Mouse (Mus musculus) urinary bladder, adult 2 months (tissue): Measurements from ENCODE around the gene Olfr1250. TPM values are rescaled to one million over a fixed set of nuclear protein-coding genes. Genes with fewer than 3 reads are reported as not detected.
"Not testable (repeated sequence)": the region's sequence is repeated elsewhere in the genome, so short reads cannot be mapped to it uniquely, and the experiment has no call there.

Experiments
- DNase-seq: peaks from one replicate; pipeline ENCODE4 v3.0.0; 2022; ENCODE audit warnings: low spot score
- polyA plus RNA-seq: library from polyadenylated mRNA; depleted of rRNA; stranded (reverse); fragments of >200 nt; gene quantifications from 2 replicates; pipeline ENCODE4 v1.2.3, GENCODE M21; 2012; rRNA removed

Olfr1250 gene
- polyA plus RNA-seq = not detected in 2 replicates

DNA sequence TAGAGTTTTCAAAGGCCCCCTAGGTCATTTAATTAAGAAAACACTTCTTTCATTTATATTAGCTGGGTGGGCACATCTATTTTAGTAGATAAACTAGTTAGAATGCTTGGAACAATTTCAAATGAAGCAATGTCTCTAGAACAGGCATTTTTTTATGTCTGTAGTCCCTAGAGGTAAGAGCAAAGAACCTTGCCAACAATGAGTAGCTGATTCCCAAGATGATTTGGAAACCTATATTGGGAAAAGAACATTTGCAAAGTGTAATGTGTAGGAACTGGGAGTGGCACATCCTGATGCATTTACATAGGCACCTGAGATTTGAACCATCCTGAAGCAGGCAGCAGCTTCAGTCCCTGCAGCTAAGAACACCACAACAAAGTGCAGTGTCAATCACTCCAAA, at the start of gene Olfr1250:
Olfr1250 (minus strand) TSS at position 101 of the 400 bp plus-strand sequence.
- DNase-seq = no peak

DNA sequence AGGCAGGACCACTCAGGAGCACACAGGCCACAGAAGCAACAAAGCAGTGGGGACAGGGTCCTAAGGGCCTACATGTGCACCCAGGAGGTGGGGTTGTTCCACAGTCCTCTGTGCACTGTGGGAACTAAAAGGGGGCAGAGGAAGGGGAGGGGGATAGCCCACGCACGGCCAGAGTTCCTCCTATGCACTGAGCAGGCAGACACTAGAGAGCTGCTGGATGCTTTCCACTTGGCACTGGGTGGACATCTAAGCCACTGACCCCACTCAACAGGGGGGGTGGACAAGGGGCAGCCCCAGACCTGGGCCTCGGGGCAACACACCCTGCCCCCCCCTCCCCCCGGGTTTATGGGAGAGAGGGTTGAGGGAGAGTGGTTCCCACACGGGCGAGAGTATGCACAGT, 30.7 kb upstream of the Olfr1250 start:
- DNase-seq = no peak

DNA sequence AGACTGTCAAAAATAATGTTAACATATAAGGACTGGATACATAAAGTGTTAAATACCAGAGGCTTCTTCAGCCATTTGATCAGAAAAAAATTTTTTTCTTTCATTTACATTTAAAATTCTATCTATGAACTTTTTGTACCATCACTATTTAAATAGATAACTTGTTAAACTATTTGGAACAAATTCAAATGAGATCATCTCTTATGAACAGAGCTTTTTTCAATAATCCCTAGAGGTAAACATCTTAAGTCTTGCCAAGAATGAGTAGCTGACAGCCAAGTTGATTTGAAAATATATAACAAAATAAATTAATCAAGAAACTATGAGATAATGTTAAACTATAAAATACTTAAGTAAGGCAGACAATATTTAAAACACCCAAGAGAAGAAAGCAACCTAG, 10.6 kb upstream of the Olfr1250 start, which contains the start of gene Olfr1251:
Olfr1251 (minus strand) TSS at position 101 of the 400 bp plus-strand sequence.
- DNase-seq = no peak

DNA sequence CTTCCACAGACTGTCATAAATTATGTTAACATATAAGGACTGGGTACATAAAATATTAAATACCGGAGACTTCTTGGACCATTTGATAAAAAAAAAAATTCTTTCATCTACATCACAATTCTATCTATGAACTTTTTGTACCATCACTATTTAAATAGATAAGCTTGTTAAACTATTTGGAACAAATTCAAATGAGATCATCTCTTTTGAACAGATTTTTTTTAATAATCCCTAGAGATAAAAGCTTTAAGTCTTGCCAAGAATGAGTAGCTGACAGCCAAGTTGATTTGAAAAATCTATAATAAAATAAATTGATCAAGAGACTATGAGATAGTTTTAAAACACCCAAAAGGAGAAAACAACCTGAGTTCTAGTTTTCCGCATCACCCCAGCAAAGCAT, 26.4 kb downstream of the Olfr1250 start, which contains the start of gene Olfr1249:
Olfr1249 (minus strand) TSS at position 101 of the 400 bp plus-strand sequence.
- no peak for DNase-seq

DNA sequence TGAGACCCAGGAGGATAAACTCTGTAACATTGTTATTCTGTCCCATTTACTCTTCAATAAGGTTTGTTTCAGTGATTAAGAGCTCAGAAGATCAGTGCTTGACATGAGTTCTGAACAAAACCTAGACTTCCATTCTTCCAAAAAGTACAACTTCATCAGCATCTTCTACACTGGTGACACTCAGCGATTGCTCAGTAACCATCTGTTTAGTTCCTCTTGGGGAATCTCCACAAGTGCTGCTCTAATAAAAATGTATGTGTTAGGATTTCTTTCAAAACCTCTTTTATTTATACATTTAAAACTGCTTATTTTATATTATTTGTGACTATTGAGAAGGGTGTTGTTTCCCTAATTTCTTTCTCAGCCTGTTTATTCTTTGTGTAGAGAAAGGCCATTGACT, 43.1 kb downstream of the Olfr1250 start, which contains the start of gene Olfr1248:
Olfr1248 (minus strand) TSS at position 101 of the 400 bp plus-strand sequence.
- DNase-seq = not testable (repeated sequence)

DNA sequence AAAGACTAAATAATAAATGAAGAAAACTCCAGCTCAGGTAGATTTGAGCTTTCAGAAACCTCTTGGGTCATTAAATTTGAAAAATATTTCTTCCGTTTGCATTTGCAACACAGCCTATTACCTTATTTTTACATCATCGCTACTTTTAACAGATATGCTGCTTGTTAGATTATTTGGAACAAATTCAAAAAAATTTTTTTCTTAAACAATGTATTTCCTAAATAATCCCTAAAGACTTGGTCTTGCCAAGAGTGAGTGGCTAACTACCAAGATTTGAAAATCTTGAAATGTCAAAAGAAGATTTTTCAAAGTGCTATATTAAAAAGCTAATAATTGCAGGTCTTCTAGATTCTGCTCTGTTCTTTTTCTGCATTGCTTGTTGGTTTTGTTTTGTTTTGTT, 47.2 kb downstream of the Olfr1250 start, which contains the start of gene Olfr1247:
Olfr1247 (minus strand) TSS at position 101 of the 400 bp plus-strand sequence.
- DNase-seq = no peak

Other genes with a start within 250 kb of the Olfr1250 start
- gene Olfr1239, start 241.1 kb downstream of the Olfr1250 start, polyA plus RNA-seq = not detected in 2 replicates
- gene Olfr1240, start 218.5 kb downstream of the Olfr1250 start, polyA plus RNA-seq = not detected in 2 replicates
- not detected in 2 replicates for gene Olfr1241, start 174.3 kb downstream of the Olfr1250 start, polyA plus RNA-seq
- not detected in 2 replicates for gene Olfr1242, start 163.1 kb downstream of the Olfr1250 start, polyA plus RNA-seq
- not detected in 2 replicates for gene Olfr1243, start 130.0 kb downstream of the Olfr1250 start, polyA plus RNA-seq
- gene Olfr1245, start 83.0 kb downstream of the Olfr1250 start, polyA plus RNA-seq = not detected in 2 replicates
- gene Olfr1246, start 68.3 kb downstream of the Olfr1250 start, polyA plus RNA-seq = not detected in 2 replicates
- not detected in 2 replicates for gene Olfr1247, start 47.3 kb downstream of the Olfr1250 start, polyA plus RNA-seq
- not detected in 2 replicates for gene Olfr1248, start 43.2 kb downstream of the Olfr1250 start, polyA plus RNA-seq
- not detected in 2 replicates for gene Olfr1249, start 26.5 kb downstream of the Olfr1250 start, polyA plus RNA-seq
- gene Olfr1251, start 10.5 kb upstream of the Olfr1250 start, polyA plus RNA-seq = not detected in 2 replicates
- gene Olfr1252, start 63.5 kb upstream of the Olfr1250 start, polyA plus RNA-seq = not detected in 2 replicates
- gene Olfr1253, start 95.6 kb upstream of the Olfr1250 start, polyA plus RNA-seq = not detected in 2 replicates
- not detected in 2 replicates for gene Olfr1254, start 132.2 kb upstream of the Olfr1250 start, polyA plus RNA-seq
- gene Olfr1255, start 150.6 kb upstream of the Olfr1250 start, polyA plus RNA-seq = not detected in 2 replicates
- not detected in 2 replicates for gene Olfr1256, start 180.1 kb upstream of the Olfr1250 start, polyA plus RNA-seq
- gene Olfr48, start 186.7 kb upstream of the Olfr1250 start, polyA plus RNA-seq = not detected in 2 replicates
- gene Olfr1257, start 217.0 kb upstream of the Olfr1250 start, polyA plus RNA-seq = not detected in 2 replicates